ENCODE assay signal across 9 mouse cellular contexts in genomic region chr13:59656316-59656832, GRCm38 (mm10). TPM values are rescaled to one million over a fixed set of nuclear protein-coding genes. Genes with fewer than 3 reads are reported as not detected.
A peak's percentile ranks its signal among the peaks of the same experiment; 100 is the strongest.
DNase-seq lines count a peak whose midpoint lies in the region; ATAC-seq and TF ChIP-seq lines count a peak whose summit lies in the region.
"Had no signal": no experiment of that assay in that cellular context is flagged by ENCODE, and none has a peak within 500 bp of the region (broad histone marks: within the 10 kb centered on the region; RNA-seq: fewer than 3 reads in every experiment).

No protein-coding gene starts in this region.

- no peak for ATAC-seq in heart, embryonic 16.5 days (replicated peaks; ENCODE audit: extremely low read depth, insufficient read depth, low FRiP score)
- 0 out of 2 replicates have a peak, but pooled peaks have one; percentile 16 for ATAC-seq in hindbrain, embryonic 16.5 days
- no peak for ATAC-seq in midbrain, embryonic 14.5 days (ENCODE audit: low FRiP score, low TSS enrichment)

- no peak overlapping the region for H3K9ac ChIP-seq in heart, embryonic 16.5 days (ENCODE audit: low read length)
- no peak overlapping the region for H3K9ac ChIP-seq in ES-Bruce4 (ENCODE audit: low read depth, poor library complexity, severe bottlenecking)
- H3K9ac ChIP-seq in hindbrain, embryonic 16.5 days (ENCODE audit: low read depth, low read length): no peak overlapping the region
- H3K9ac ChIP-seq in midbrain, embryonic 14.5 days (replicated peaks; ENCODE audit: low read length): no peak overlapping the region
- H3K9ac ChIP-seq: liver, embryonic 14.5 days had no signal

- no peak for DNase-seq in heart, postnatal 36 days
- no peak for DNase-seq in midbrain, embryonic 14.5 days
- DNase-seq in frontal cortex, postnatal 10 days (ENCODE audit: low spot score in 2 of 2): no peak
- DNase-seq in embryo, embryonic 11 days: no peak
- no peak for DNase-seq in right cerebral cortex, adult 2 months (ENCODE audit: low spot score in 2 of 2)

- no peak for TF ChIP-seq POLR2A in ES-Bruce4 (IDR thresholded peaks at IDR 0.05; ENCODE audit: insufficient read depth, low read length)

- 70% methylated on average over 10 of the region's 10 CpGs for WGBS in heart, embryonic 16.5 days
- WGBS in hindbrain, embryonic 16.5 days: 48% methylated on average over 10 of the region's 10 CpGs
- 45% methylated on average over 10 of the region's 10 CpGs for WGBS in midbrain, embryonic 14.5 days

- no peaks in the 10 kb centered on the region; the same call in 1 of the 2 replicates for H3K36me3 ChIP-seq in heart, embryonic 16.5 days (ENCODE audit: control insufficient read depth, insufficient read depth)
- no peaks in the 10 kb centered on the region for H3K36me3 ChIP-seq in ES-Bruce4 (ENCODE audit: control insufficient read depth, insufficient read depth, low read length, poor library complexity, severe bottlenecking)
- no peaks in the 10 kb centered on the region for H3K36me3 ChIP-seq in hindbrain, embryonic 16.5 days (ENCODE audit: control insufficient read depth, insufficient read depth, low read length)
- peaks cover 8% of the 10 kb centered on the region; the same call in 1 of the 2 replicates for H3K36me3 ChIP-seq in midbrain, embryonic 14.5 days (ENCODE audit: control insufficient read depth, insufficient read depth, low read length)

- no peak for TF ChIP-seq CTCF in ES-Bruce4 (IDR thresholded peaks at IDR 0.05; ENCODE audit: low read depth, low read length)

- no peak overlapping the region for H3K4me3 ChIP-seq in heart, embryonic 16.5 days (ENCODE audit: low read length)
- H3K4me3 ChIP-seq in ES-Bruce4 (ENCODE audit: low read depth, low read length): no peak overlapping the region
- H3K4me3 ChIP-seq in hindbrain, embryonic 16.5 days (ENCODE audit: low read length): no peak overlapping the region
- no peak overlapping the region for H3K4me3 ChIP-seq in midbrain, embryonic 14.5 days (replicated peaks; ENCODE audit: low read depth, low read length)

- intact Hi-C loops in heart, postnatal 36 days (cut with DNase I): no loop called here

- H3K9me3 ChIP-seq in heart, embryonic 16.5 days (replicated peaks; ENCODE audit: control insufficient read depth, low read length): no peaks in the 10 kb centered on the region
- no peaks in the 10 kb centered on the region for H3K9me3 ChIP-seq in ES-Bruce4 (replicated peaks; ENCODE audit: control insufficient read depth, insufficient read depth, low read length, poor library complexity, severe bottlenecking)
- no peaks in the 10 kb centered on the region for H3K9me3 ChIP-seq in hindbrain, embryonic 16.5 days (ENCODE audit: control insufficient read depth, low read length)
- no peaks in the 10 kb centered on the region for H3K9me3 ChIP-seq in midbrain, embryonic 14.5 days (ENCODE audit: control insufficient read depth, low read length)

- H3K27me3 ChIP-seq in heart, embryonic 16.5 days (ENCODE audit: control insufficient read depth, insufficient read depth, low read length): no peaks in the 10 kb centered on the region
- no peaks in the 10 kb centered on the region for H3K27me3 ChIP-seq in ES-Bruce4 (ENCODE audit: control insufficient read depth, insufficient read depth, low read length, poor library complexity, severe bottlenecking)
- H3K27me3 ChIP-seq in hindbrain, embryonic 16.5 days (replicated peaks; ENCODE audit: control insufficient read depth, insufficient read depth, low read length): no peaks in the 10 kb centered on the region
- H3K27me3 ChIP-seq in midbrain, embryonic 14.5 days (ENCODE audit: control insufficient read depth, insufficient read depth, low read length): no peaks in the 10 kb centered on the region

- H3K27ac ChIP-seq in heart, embryonic 16.5 days (ENCODE audit: low read length): peak overlapping the region; percentile 24; the same call in 1 of the 2 replicates
- H3K27ac ChIP-seq in ES-Bruce4 (ENCODE audit: insufficient read depth, low read length): peak overlapping the region; percentile 97
- no peak overlapping the region for H3K27ac ChIP-seq in hindbrain, embryonic 16.5 days (ENCODE audit: low read depth, low read length)
- peak overlapping the region; percentile 73 for H3K27ac ChIP-seq in midbrain, embryonic 14.5 days (replicated peaks; ENCODE audit: low read depth, low read length)
- H3K27ac ChIP-seq: liver, embryonic 14.5 days had no signal

- TF ChIP-seq EP300 in ES-Bruce4 (IDR thresholded peaks at IDR 0.05; ENCODE audit: insufficient read depth, low read depth, low read length): 0 out of 2 replicates have a peak, but pooled peaks have one; percentile 33

- peaks cover 11% of the 10 kb centered on the region for H3K4me1 ChIP-seq in heart, embryonic 16.5 days (ENCODE audit: control insufficient read depth, insufficient read depth, low read length)
- peaks cover 24% of the 10 kb centered on the region for H3K4me1 ChIP-seq in ES-Bruce4 (ENCODE audit: control insufficient read depth, insufficient read depth, low read length)
- H3K4me1 ChIP-seq in hindbrain, embryonic 16.5 days (ENCODE audit: control insufficient read depth, insufficient read depth, low read depth, low read length): peaks cover 14% of the 10 kb centered on the region
- peaks cover 19% of the 10 kb centered on the region for H3K4me1 ChIP-seq in midbrain, embryonic 14.5 days (ENCODE audit: control insufficient read depth, insufficient read depth, low read length)

- no peak overlapping the region for H3K4me2 ChIP-seq in heart, embryonic 16.5 days (ENCODE audit: low read depth, low read length)
- H3K4me2 ChIP-seq in hindbrain, embryonic 16.5 days (ENCODE audit: low read length): no peak overlapping the region
- no peak overlapping the region for H3K4me2 ChIP-seq in midbrain, embryonic 14.5 days (ENCODE audit: low read length)

RNA-seq across cellular contexts. Expression of gene Golm1, which starts 19.2 kb away (rescaled TPM):
- polyA plus RNA-seq in heart, embryonic 16.5 days (2015; fragmentation: Nextera tagmentation; extraction: Ambion mirVana): 39.2 and 42.4 TPM in 2 replicates
- 10 to 100 TPM; 14.8 to 15.4 TPM for total RNA-seq in heart, postnatal 36 days (2021)
- polyA plus RNA-seq in ES-Bruce4 (2011; ENCODE audit: insufficient read depth, insufficient read length, low read depth, missing spikeins): 54.9 and 58.3 TPM in 2 replicates
- polyA plus RNA-seq in hindbrain, embryonic 16.5 days (2015; fragmentation: Nextera tagmentation; extraction: Ambion mirVana): 21.0 and 26.0 TPM in 2 replicates
- polyA plus RNA-seq in midbrain, embryonic 14.5 days (2014; fragmentation: Nextera tagmentation; extraction: Ambion mirVana): 27.5 and 46.0 TPM in 2 replicates

RNA-seq across cellular contexts. Expression of gene 4921517D22Rik, which starts 37.5 kb away (rescaled TPM):
- not detected in 2 replicates for polyA plus RNA-seq in heart, embryonic 16.5 days (2015; fragmentation: Nextera tagmentation; extraction: Ambion mirVana)
- total RNA-seq in heart, postnatal 36 days (2021): not detected
- not detected in 2 replicates for polyA plus RNA-seq in ES-Bruce4 (2011; ENCODE audit: insufficient read depth, insufficient read length, low read depth, missing spikeins)
- polyA plus RNA-seq in hindbrain, embryonic 16.5 days (2015; fragmentation: Nextera tagmentation; extraction: Ambion mirVana): not detected in 2 replicates
- not detected in 2 replicates for polyA plus RNA-seq in midbrain, embryonic 14.5 days (2014; fragmentation: Nextera tagmentation; extraction: Ambion mirVana)
- polyA plus RNA-seq: liver, embryonic 14.5 days had no signal

RNA-seq across cellular contexts. Expression of gene Spata31d1a, which starts 53.8 kb away (rescaled TPM):
- not detected in 2 replicates for polyA plus RNA-seq in heart, embryonic 16.5 days (2015; fragmentation: Nextera tagmentation; extraction: Ambion mirVana)
- total RNA-seq in heart, postnatal 36 days (2021): not detected
- polyA plus RNA-seq in ES-Bruce4 (2011; ENCODE audit: insufficient read depth, insufficient read length, low read depth, missing spikeins): 0.40 and 1.1 TPM in 2 replicates
- 0.12 TPM in 1 of 2 replicates, not detected in the other for polyA plus RNA-seq in hindbrain, embryonic 16.5 days (2015; fragmentation: Nextera tagmentation; extraction: Ambion mirVana)
- polyA plus RNA-seq in midbrain, embryonic 14.5 days (2014; fragmentation: Nextera tagmentation; extraction: Ambion mirVana): 0.19 TPM in 1 of 2 replicates, not detected in the other
- polyA plus RNA-seq: liver, embryonic 14.5 days had no signal

RNA-seq across cellular contexts. Expression of gene Spata31d1b, which starts 55.7 kb away (rescaled TPM):
- polyA plus RNA-seq in heart, embryonic 16.5 days (2015; fragmentation: Nextera tagmentation; extraction: Ambion mirVana): not detected in 2 replicates
- total RNA-seq in heart, postnatal 36 days (2021): not detected
- 0.37 TPM in 1 of 2 replicates, not detected in the other for polyA plus RNA-seq in ES-Bruce4 (2011; ENCODE audit: insufficient read depth, insufficient read length, low read depth, missing spikeins)
- 0.04 TPM in 1 of 2 replicates, not detected in the other for polyA plus RNA-seq in hindbrain, embryonic 16.5 days (2015; fragmentation: Nextera tagmentation; extraction: Ambion mirVana)
- not detected in 2 replicates for polyA plus RNA-seq in midbrain, embryonic 14.5 days (2014; fragmentation: Nextera tagmentation; extraction: Ambion mirVana)
- polyA plus RNA-seq: liver, embryonic 14.5 days had no signal
